24 mouse cellular contexts compared by ENCODE assay signal in genomic region chr2:60583416-60583815, GRCm38 (mm10). TPM values are rescaled to one million over a fixed set of nuclear protein-coding genes. Genes with fewer than 3 reads are reported as not detected.
DNase-seq lines count a peak whose midpoint lies in the region; ATAC-seq and TF ChIP-seq lines count a peak whose summit lies in the region.
"Had no signal": no experiment of that assay in that cellular context is flagged by ENCODE, and none has a peak within 500 bp of the region (broad histone marks: within the 10 kb centered on the region; RNA-seq: fewer than 3 reads in every experiment).

No protein-coding gene starts in this region.

- peaks cover 7% of the 10 kb centered on the region; the same call in 1 of the 2 replicates for H3K4me1 ChIP-seq in liver, adult 2 months (ENCODE audit: control insufficient read depth, insufficient read depth, low read length)
- H3K4me1 ChIP-seq in liver, postnatal 0 days (ENCODE audit: insufficient read depth), result no peaks in the 10 kb centered on the region
- no peaks in the 10 kb centered on the region for H3K4me1 ChIP-seq in neural tube, embryonic 15.5 days
- H3K4me1 ChIP-seq: embryonic facial prominence, embryonic 13.5 days; embryonic facial prominence, embryonic 15.5 days; forebrain, embryonic 13.5 days; forebrain, embryonic 15.5 days had no signal

- H3K27ac ChIP-seq in liver, adult 2 months (replicated peaks; ENCODE audit: insufficient read depth, low read depth, low read length), result no peak overlapping the region
- no peak overlapping the region for H3K27ac ChIP-seq in liver, postnatal 0 days (ENCODE audit: low read depth)
- no peak overlapping the region for H3K27ac ChIP-seq in neural tube, embryonic 15.5 days (replicated peaks)
- H3K27ac ChIP-seq: embryonic facial prominence, embryonic 13.5 days; embryonic facial prominence, embryonic 15.5 days; forebrain, embryonic 13.5 days; forebrain, embryonic 15.5 days had no signal

- TF ChIP-seq EP300 in liver, postnatal 0 days (IDR thresholded peaks at IDR 0.05; ENCODE audit: low read depth), result no peak

- peak; percentile 65 for DNase-seq in liver, adult 2 months (ENCODE audit: extremely low read depth, low read depth, low spot score)
- DNase-seq in liver, postnatal 0 days, result no peak
- peak; percentile 33 for DNase-seq in NIH3T3 (ENCODE audit: low read depth)
- no peak for DNase-seq in adrenal gland, adult 8-10 months
- DNase-seq: adrenal gland, postnatal 14 days; adrenal gland, postnatal 36 days; B cell, adult 2 months; cerebellum, adult 11-12 months; cerebellum, adult 2 months; cerebellum, adult 9-10 months; cerebellum, postnatal 10 days; cerebellum, postnatal 25 days; embryo, embryonic 11 days; forebrain, postnatal 0 days had no signal

- no peak overlapping the region for H3ac ChIP-seq in myocyte (ENCODE audit: control insufficient read depth, insufficient read length)

- 34% methylated on average over 4 of the region's 4 CpGs for WGBS in liver, adult 2 months
- 72% methylated on average over 4 of the region's 4 CpGs for WGBS in liver, postnatal 0 days (ENCODE audit: insufficient replicate concordance)
- WGBS in neural tube, embryonic 15.5 days, result 94% methylated on average over 4 of the region's 4 CpGs

- no peaks in the 10 kb centered on the region for H3K9me3 ChIP-seq in liver, postnatal 0 days (ENCODE audit: low read length)
- H3K9me3 ChIP-seq in neural tube, embryonic 15.5 days (replicated peaks), result no peaks in the 10 kb centered on the region
- H3K9me3 ChIP-seq: embryonic facial prominence, embryonic 13.5 days; embryonic facial prominence, embryonic 15.5 days; forebrain, embryonic 13.5 days; forebrain, embryonic 15.5 days; G1E had no signal

- no peak for TF ChIP-seq CTCF in liver, adult 2 months (IDR thresholded peaks at IDR 0.05; ENCODE audit: low read depth, low read length)
- TF ChIP-seq CTCF in liver, postnatal 0 days (IDR thresholded peaks at IDR 0.05; ENCODE audit: low read depth), result no peak

- H3K36me3 ChIP-seq in liver, adult 2 months (ENCODE audit: control insufficient read depth, insufficient read depth, low read length), result no peaks in the 10 kb centered on the region
- H3K36me3 ChIP-seq in liver, postnatal 0 days (replicated peaks; ENCODE audit: insufficient read depth, low read length), result no peaks in the 10 kb centered on the region
- no peaks in the 10 kb centered on the region for H3K36me3 ChIP-seq in myocyte (ENCODE audit: control insufficient read depth, insufficient read depth)
- H3K36me3 ChIP-seq in neural tube, embryonic 15.5 days, result no peaks in the 10 kb centered on the region
- H3K36me3 ChIP-seq: embryonic facial prominence, embryonic 13.5 days; embryonic facial prominence, embryonic 15.5 days; forebrain, embryonic 15.5 days; G1E had no signal

- no peak overlapping the region for H3K9ac ChIP-seq in liver, adult 2 months (ENCODE audit: low read depth, low read length)
- H3K9ac ChIP-seq in liver, postnatal 0 days (replicated peaks), result no peak overlapping the region
- H3K9ac ChIP-seq in neural tube, embryonic 15.5 days (replicated peaks), result no peak overlapping the region
- H3K9ac ChIP-seq: embryonic facial prominence, embryonic 13.5 days; embryonic facial prominence, embryonic 15.5 days; forebrain, embryonic 13.5 days; forebrain, embryonic 15.5 days; forebrain, postnatal 0 days had no signal

- peaks cover 5% of the 10 kb centered on the region; the same call in 1 of the 2 replicates for H3K27me3 ChIP-seq in liver, adult 2 months (ENCODE audit: control insufficient read depth, insufficient read depth, low read length)
- H3K27me3 ChIP-seq in liver, postnatal 0 days (ENCODE audit: insufficient read depth, low read length), result no peaks in the 10 kb centered on the region
- H3K27me3 ChIP-seq in myocyte (ENCODE audit: control insufficient read depth, insufficient read depth, insufficient read length), result no peaks in the 10 kb centered on the region
- no peaks in the 10 kb centered on the region for H3K27me3 ChIP-seq in neural tube, embryonic 15.5 days (replicated peaks)
- H3K27me3 ChIP-seq: CH12.LX; embryonic facial prominence, embryonic 13.5 days; embryonic facial prominence, embryonic 15.5 days; forebrain, embryonic 13.5 days; forebrain, embryonic 15.5 days had no signal

- no peak overlapping the region for H3K4me3 ChIP-seq in liver, adult 2 months (ENCODE audit: insufficient read depth, low read depth, low read length)
- no peak overlapping the region for H3K4me3 ChIP-seq in liver, postnatal 0 days (ENCODE audit: low read depth, low read length)
- H3K4me3 ChIP-seq in myocyte, result no peak overlapping the region
- H3K4me3 ChIP-seq in neural tube, embryonic 15.5 days (replicated peaks), result no peak overlapping the region
- H3K4me3 ChIP-seq: embryonic facial prominence, embryonic 13.5 days; embryonic facial prominence, embryonic 15.5 days; erythroblast, embryonic 14.5 days; forebrain, embryonic 13.5 days; forebrain, embryonic 15.5 days had no signal

- ATAC-seq in liver, postnatal 0 days, result no peak
- ATAC-seq in neural tube, embryonic 15.5 days (ENCODE audit: low FRiP score), result no peak
- ATAC-seq: CD4-positive, CD25-positive, alpha-beta regulatory T cell, adult 4 months; forebrain, embryonic 13.5 days; forebrain, embryonic 15.5 days; forebrain, postnatal 0 days had no signal

- TF ChIP-seq POLR2A in liver, adult 2 months (IDR thresholded peaks at IDR 0.05; ENCODE audit: extremely low read depth, insufficient read depth, low read length), result no peak
- no peak for TF ChIP-seq POLR2A in myocyte (IDR thresholded peaks at IDR 0.05; ENCODE audit: insufficient read length, low read depth)

- no peak overlapping the region for H3K4me2 ChIP-seq in liver, postnatal 0 days (ENCODE audit: low read depth, low read length)
- peak overlapping the region; percentile 7 for H3K4me2 ChIP-seq in myocyte (ENCODE audit: low read depth)
- no peak overlapping the region for H3K4me2 ChIP-seq in neural tube, embryonic 15.5 days
- H3K4me2 ChIP-seq: embryonic facial prominence, embryonic 13.5 days; embryonic facial prominence, embryonic 15.5 days; forebrain, embryonic 13.5 days; forebrain, embryonic 15.5 days had no signal

- H3K79me2 ChIP-seq in liver, adult 2 months (ENCODE audit: control insufficient read depth, insufficient read depth, low read length), result no peaks in the 10 kb centered on the region
- H3K79me2 ChIP-seq in myocyte (ENCODE audit: control insufficient read depth, insufficient read depth), result no peaks in the 10 kb centered on the region

TF ChIP-seq in myocyte, 11 proteins besides CTCF, POLR2A, EP300 and RAD21:
- TF ChIP-seq SRF (IDR thresholded peaks at IDR 0.05; ENCODE audit: control insufficient read depth, insufficient read length, low read depth) (no peak), CEBPB (IDR thresholded peaks at IDR 0.05; ENCODE audit: insufficient read depth, poor library complexity, severe bottlenecking) (no peak), REST (IDR thresholded peaks at IDR 0.05; ENCODE audit: insufficient read depth, insufficient read length) (no peak), TCF12 (IDR thresholded peaks at IDR 0.05; ENCODE audit: insufficient read depth, poor library complexity, severe bottlenecking) (no peak), MAX (IDR thresholded peaks at IDR 0.05; ENCODE audit: low read depth) (no peak), TCF3 (IDR thresholded peaks at IDR 0.05; ENCODE audit: insufficient read length, low read depth) (no peak), MYOD1 (IDR thresholded peaks at IDR 0.05; ENCODE audit: control insufficient read depth in 1 of 3, insufficient read length in 2 of 3, low read depth in 2 of 3) (no peak), E2F4 (IDR thresholded peaks at IDR 0.05; ENCODE audit: insufficient read depth) (no peak), USF1 (IDR thresholded peaks at IDR 0.05; ENCODE audit: low read depth) (no peak), POLR2AphosphoS2 (IDR thresholded peaks at IDR 0.05; ENCODE audit: insufficient read length, low read depth) (no peak)
TF ChIP-seq in myocyte: peak in this region for 0.

RNA-seq across cellular contexts. Expression of gene Pla2r1, which starts 30.3 kb away (rescaled TPM):
- 3.9 and 4.7 TPM in 2 replicates for total RNA-seq in liver, adult 2 months (2014; rRNA removed)
- polyA plus RNA-seq in liver, adult 2 months (2012; rRNA removed), result 0.81 and 0.95 TPM in 2 replicates
- 0.30 and 0.35 TPM in 2 replicates for polyA plus RNA-seq in liver, postnatal 0 days (2015; fragmentation: Nextera tagmentation; extraction: Ambion mirVana)
- 0.79 TPM for polyA plus RNA-seq in myocyte (2012; fragmentation: generic; extraction: Trizol)
- 0.37 and 0.47 TPM in 2 replicates for polyA plus RNA-seq in neural tube, embryonic 15.5 days (2015; fragmentation: Nextera tagmentation; extraction: Ambion mirVana)
- 10 to 100 TPM in 1 of 4 experiments, 1 to 10 TPM in 3; 3.9 to 12.5 (median 6.5) TPM for total RNA-seq in adrenal gland, adult 8-10 months (2022)
- total RNA-seq: CH12.LX had no signal
- polyA plus RNA-seq: CD4-positive, CD25-positive, alpha-beta regulatory T cell, adult 4 months; erythroblast, embryonic 14.5 days; G1E had no signal

Comparison
In these comparisons a context has a peak if more than half of its experiments do, and no peak if none do; other contexts are left out.
1. DNase-seq: peak in liver, adult 2 months (single experiment) and NIH3T3 (single experiment); none in liver, postnatal 0 days (single experiment) and adrenal gland, adult 8-10 months (single experiment).